Mouse (Mus musculus) CH12.LX (cell line): ENCODE data around the gene Tdrd6.

Source experiments
- CTCF ChIP-seq, 2 experiments: IDR thresholded peaks in 1 of 2; conservative IDR thresholded peaks in 1 of 2; 2 replicates each; pipeline ENCODE4 v1.5.1; 2011 to 2012; ENCODE audit warnings: low read depth in 2 of 2, low read length in 2 of 2, improper control_type of control experiment in 1 of 2, inconsistent platforms in 1 of 2, mild to moderate bottlenecking in 1 of 2, moderate library complexity in 1 of 2
- EP300 ChIP-seq: IDR thresholded peaks from 2 replicates; pipeline ENCODE4 v1.6.1; 2011; ENCODE audit warnings: low read length, improper control_type of control experiment
- HCFC1 ChIP-seq: IDR thresholded peaks from 2 replicates; pipeline ENCODE4 v1.6.1; 2012; ENCODE audit warnings: low read depth, mild to moderate bottlenecking, inconsistent platforms, low read length, improper control_type of control experiment
- KAT2A ChIP-seq: IDR thresholded peaks from 2 replicates; pipeline ENCODE4 v1.6.1; 2012; ENCODE audit warnings: low read length, improper control_type of control experiment, inconsistent platforms; ENCODE audit not compliant: insufficient replicate concordance
- MAX ChIP-seq: IDR thresholded peaks from 2 replicates; pipeline ENCODE4 v1.6.1; 2011; ENCODE audit warnings: low read length, improper control_type of control experiment
- MYC ChIP-seq: IDR thresholded peaks from 2 replicates; pipeline ENCODE4 v1.6.1; 2011; ENCODE audit warnings: low read depth, mild to moderate bottlenecking, improper control_type of control experiment, low read length
- POLR2A ChIP-seq: IDR thresholded peaks from 2 replicates; pipeline ENCODE4 v1.6.1; 2011; ENCODE audit warnings: low read depth, mild to moderate bottlenecking, improper control_type of control experiment, low read length
- RAD21 ChIP-seq: IDR thresholded peaks from 2 replicates; pipeline ENCODE4 v1.6.1; 2011; ENCODE audit warnings: low read depth, mild to moderate bottlenecking, low read length, improper control_type of control experiment, moderate library complexity
- SIN3A ChIP-seq: IDR thresholded peaks from 2 replicates; pipeline ENCODE4 v1.6.1; 2012; ENCODE audit warnings: low read length, improper control_type of control experiment, inconsistent platforms
- SMC3 ChIP-seq: IDR thresholded peaks from 2 replicates; pipeline ENCODE4 v1.6.1; 2011; ENCODE audit warnings: low read depth, low read length, improper control_type of control experiment
- USF1 ChIP-seq: IDR thresholded peaks from 2 replicates; pipeline ENCODE4 v1.6.1; 2014; ENCODE audit warnings: low read depth, mild to moderate bottlenecking, inconsistent platforms, low read length, improper control_type of control experiment
- ZMIZ1 ChIP-seq: IDR thresholded peaks from 2 replicates; pipeline ENCODE4 v1.6.1; 2012; ENCODE audit warnings: low read depth, mild to moderate bottlenecking, inconsistent platforms, low read length, improper control_type of control experiment

- TF ChIP-seq CTCF (conservative IDR thresholded peaks at IDR 0.05 in 1 of 2, IDR thresholded peaks at IDR 0.05 in 1 of 2; ENCODE audit: low read depth in 2 of 2, low read length in 2 of 2) (no peak), POLR2A (no peak), ZMIZ1 (no peak), SMC3 (no peak), SIN3A (no peak), KAT2A (no peak), EP300 (no peak), USF1 (no peak), MYC (no peak), HCFC1 (no peak), RAD21 (no peak), MAX (no peak)
Measured at GRCm38 (mm10) chr17:43651314-43652046, 21.4 kb upstream of the Tdrd6 start.
